Mouse (Mus musculus) cerebellum, adult 9-11 months (tissue): ENCODE results near the gene Pafah1b2.

Source experiments
- DNase-seq: peaks from one replicate; pipeline ENCODE4 v3.0.0; 2022

Pafah1b2 gene

DNA sequence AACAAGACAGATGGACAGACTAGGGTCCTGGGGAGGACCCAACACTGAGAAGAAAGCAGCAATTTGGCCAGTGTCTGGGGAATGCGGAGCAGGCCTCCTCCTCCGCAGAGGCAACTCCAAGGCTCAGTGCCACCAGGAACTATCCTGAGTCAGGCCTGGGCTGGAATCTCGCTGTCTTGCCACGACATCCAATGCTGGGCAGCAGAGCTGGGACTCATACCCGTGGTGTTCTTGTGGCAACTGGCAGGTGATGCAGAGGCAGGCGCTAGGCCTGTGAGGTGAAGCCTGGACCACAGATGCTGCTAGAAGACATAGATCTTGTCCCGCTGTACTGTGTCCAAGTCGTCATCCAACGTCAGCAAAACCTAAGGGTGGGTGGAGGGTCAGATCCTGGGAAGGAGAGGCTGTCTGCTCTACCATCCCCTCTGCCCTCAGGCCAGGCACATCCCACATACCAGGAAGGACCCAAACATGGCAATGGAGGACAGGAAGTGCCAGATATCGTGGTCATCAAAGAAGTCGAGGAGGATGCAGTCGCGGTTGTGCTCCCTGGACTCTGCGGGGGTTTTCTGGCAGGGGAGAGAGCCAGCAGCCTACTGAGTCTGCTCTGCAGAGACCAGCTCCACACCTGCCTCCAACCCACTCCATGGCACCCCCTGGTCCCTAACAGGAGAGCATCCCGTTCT lies 73.4 kb downstream of the Pafah1b2 start:
- DNase-seq: peak; percentile 48

GRCm38 (mm10) chr9:45938088-45938487 lies 74.4 kb downstream of the Pafah1b2 start:
- peak; percentile 45 for DNase-seq

DNA sequence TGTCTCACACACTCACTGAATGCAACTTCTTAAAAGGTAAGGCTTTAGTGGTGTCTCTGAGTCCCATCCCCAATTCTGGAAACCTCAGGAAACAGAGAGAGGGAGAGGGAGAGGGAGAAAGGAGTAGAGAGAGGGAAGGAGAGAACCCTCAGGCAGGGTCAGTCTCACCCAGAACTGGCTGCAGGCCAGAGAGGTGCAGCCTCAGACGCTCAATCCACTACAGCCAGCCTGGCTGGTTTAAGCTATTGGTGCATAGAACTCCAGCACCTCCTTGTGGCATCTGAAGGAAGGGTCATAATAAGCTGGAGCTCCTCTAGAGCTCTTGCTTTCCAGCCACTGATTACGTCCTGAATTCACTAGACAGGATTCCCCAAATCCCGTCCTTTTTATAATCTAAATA lies 75.6 kb downstream of the Pafah1b2 start:
- peak; percentile 73 for DNase-seq

GRCm38 (mm10) chr9:45935628-45936210 lies 76.8 kb downstream of the Pafah1b2 start, which contains the start of gene Tagln:
Gene Tagln, minus strand, starts transcription at chr9:45936058.
- no peak for DNase-seq

DNA sequence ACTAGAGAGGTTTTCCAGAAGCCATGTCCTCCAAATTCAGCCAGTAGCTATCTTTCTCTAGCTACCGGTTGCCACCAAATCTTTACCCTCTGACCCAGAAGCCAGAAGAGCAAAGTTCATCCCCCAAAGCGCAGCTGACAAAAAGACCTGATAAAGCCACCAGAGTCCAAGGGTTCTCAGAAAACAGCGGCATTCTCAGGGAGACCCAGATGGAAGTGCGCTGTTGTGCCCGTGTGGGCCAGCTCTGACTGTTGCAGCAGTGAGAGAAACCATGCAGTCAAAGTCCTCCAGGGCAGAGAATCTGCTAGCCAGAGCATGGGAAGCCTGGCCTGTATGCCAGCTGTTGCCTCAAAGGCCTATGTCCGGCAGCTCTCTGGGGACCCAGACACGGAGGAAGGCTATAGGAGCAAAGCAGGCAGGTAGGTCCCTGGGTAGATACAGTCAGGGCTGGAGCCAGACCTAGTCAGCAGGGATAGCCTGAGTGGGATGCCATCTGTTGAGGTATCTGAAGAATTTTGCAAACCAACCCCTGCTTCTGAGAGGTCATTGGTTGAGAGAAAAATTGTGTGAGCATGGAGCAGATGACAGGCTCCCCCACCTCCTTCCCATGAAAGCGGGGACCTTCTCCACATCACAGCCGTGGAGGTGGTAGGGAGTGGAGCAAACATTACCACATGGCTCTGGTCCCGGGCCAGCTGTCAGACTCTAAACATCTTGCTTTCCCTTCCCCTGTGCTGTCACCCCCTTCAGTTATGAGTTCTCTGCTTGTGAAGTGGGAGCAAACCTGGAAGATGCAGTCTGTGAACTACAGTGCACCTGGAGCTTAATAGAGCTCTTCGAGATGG lies 79.7 kb downstream of the Pafah1b2 start:
- DNase-seq: no peak

DNA sequence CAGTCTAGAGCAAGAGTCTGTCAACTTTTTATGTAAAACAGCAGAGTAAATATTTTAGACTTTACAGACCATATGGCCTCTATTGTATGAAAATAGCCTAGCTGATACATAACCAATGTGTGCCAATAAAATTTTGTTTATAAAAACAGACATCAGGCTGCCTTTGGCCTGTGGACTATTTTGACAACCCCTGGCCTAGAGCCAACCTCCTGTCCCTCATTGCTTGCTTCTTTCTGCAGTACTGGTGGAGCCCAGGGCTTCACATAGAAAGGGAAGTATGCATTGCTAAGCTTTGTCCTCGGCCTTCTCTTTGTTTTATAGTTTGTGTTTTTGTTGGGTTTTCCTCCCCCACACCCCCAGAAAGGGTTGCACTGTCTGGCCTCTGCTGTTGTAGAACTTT lies 80.5 kb downstream of the Pafah1b2 start:
- no peak for DNase-seq

- DNase-seq: no peak
Measured at GRCm38 (mm10) chr9:45929285-45929684, 83.2 kb downstream of the Pafah1b2 start.

DNA sequence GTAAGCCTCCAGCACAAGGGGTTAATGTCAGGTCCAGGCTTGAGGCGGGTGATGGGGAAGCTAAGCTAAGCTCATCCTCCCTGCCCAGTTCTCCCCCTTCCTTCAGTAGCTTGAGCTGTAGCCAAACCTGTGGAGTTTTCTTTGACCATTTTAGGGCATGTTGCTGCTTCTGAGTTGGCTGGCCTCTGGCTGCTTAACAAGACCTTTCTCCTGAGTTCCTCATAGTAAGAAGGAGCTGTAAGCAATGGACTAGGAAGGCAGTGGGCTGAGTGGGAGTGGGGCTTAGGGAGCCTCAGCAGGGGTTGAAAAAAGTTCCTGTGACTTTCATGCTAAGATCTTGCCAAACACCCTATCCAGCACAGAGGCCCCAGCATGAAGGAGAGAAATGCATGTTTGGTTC lies 92.6 kb downstream of the Pafah1b2 start:
- DNase-seq: no peak

GRCm38 (mm10) chr9:45917041-45917934 lies 95.2 kb downstream of the Pafah1b2 start:
- DNase-seq: peak; percentile 53

- DNase-seq: no peak
Measured at GRCm38 (mm10) chr9:45915659-45916058, 96.8 kb downstream of the Pafah1b2 start.
